ENCODE assay signal across 8 mouse cellular contexts in the genomic region with DNA sequence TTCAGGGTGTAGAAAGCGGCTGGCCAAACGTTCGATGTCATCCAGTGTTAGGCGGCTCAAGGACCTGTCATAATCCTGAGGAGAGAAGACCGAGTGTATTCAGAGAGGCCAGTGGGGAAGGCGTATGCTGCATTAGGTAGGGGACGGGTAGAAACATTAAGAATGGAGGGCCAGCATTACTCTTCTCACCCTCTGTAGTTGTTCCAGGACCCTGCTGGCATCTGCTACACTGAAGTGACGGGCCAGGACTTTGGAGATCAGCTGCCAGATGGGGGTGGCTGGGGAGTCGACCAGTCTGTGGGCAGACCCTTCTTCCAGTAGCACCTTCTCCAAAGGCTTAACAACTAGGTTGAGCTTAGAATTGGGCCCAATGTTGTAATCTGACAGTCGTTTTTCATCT. TPM values are rescaled to one million over a fixed set of nuclear protein-coding genes. Genes with fewer than 3 reads are reported as not detected.
DNase-seq lines count a peak whose midpoint lies in the region; ATAC-seq and TF ChIP-seq lines count a peak whose summit lies in the region.

No protein-coding gene starts in this region.

- WGBS in limb, embryonic 15.5 days = 67% methylated on average over 10 of the region's 10 CpGs
- WGBS in stomach, embryonic 16.5 days = 53% methylated on average over 10 of the region's 10 CpGs

- TF ChIP-seq POLR2A in testis, adult 2 months (IDR thresholded peaks at IDR 0.05; ENCODE audit: control insufficient read depth, low read depth, low read length) = no peak

- peak overlapping the region; percentile 68 for H3K9ac ChIP-seq in limb, embryonic 15.5 days
- peak overlapping the region; percentile 84 for H3K9ac ChIP-seq in stomach, embryonic 16.5 days (ENCODE audit: low read length)

- DNase-seq in frontal cortex, postnatal 36 days (ENCODE audit: low spot score in 2 of 2) = no peak
- DNase-seq in testis, postnatal 10 days (ENCODE audit: low spot score) = no peak
- no peak for DNase-seq in adrenal gland, adult 18-20 months (ENCODE audit: low spot score in 2 of 2)
- DNase-seq in kidney, postnatal 14 days = no peak

- no peaks in the 10 kb centered on the region for H3K9me3 ChIP-seq in limb, embryonic 15.5 days
- H3K9me3 ChIP-seq in stomach, embryonic 16.5 days (replicated peaks; ENCODE audit: control insufficient read depth, low read length) = no peaks in the 10 kb centered on the region

- H3K27me3 ChIP-seq in testis, adult 2 months (ENCODE audit: control insufficient read depth, insufficient read depth, low read length) = no peaks in the 10 kb centered on the region
- H3K27me3 ChIP-seq in limb, embryonic 15.5 days = no peaks in the 10 kb centered on the region
- no peaks in the 10 kb centered on the region for H3K27me3 ChIP-seq in stomach, embryonic 16.5 days (ENCODE audit: control insufficient read depth, insufficient read depth, low read length)

- peak overlapping the region; percentile 79 for H3K4me3 ChIP-seq in testis, adult 2 months (ENCODE audit: control insufficient read depth, low read depth, low read length)
- H3K4me3 ChIP-seq in limb, embryonic 15.5 days = peak overlapping the region; percentile 57
- H3K4me3 ChIP-seq in stomach, embryonic 16.5 days (replicated peaks; ENCODE audit: low read length) = peak overlapping the region; percentile 68

- ATAC-seq in frontal cortex, adult (ENCODE audit: low TSS enrichment) = peak; percentile 1; the same call in 1 of the 2 replicates
- ATAC-seq in limb, embryonic 15.5 days (ENCODE audit: insufficient number of reproducible peaks, low FRiP score, low TSS enrichment, low read depth) = no peak
- ATAC-seq in stomach, embryonic 16.5 days (ENCODE audit: insufficient read depth, low FRiP score) = no peak

- peak overlapping the region; percentile 89 for H3K27ac ChIP-seq in testis, adult 2 months (ENCODE audit: control insufficient read depth, insufficient read depth, low read depth, low read length)
- H3K27ac ChIP-seq in limb, embryonic 15.5 days = peak overlapping the region; percentile 78; the same call in 1 of the 2 replicates
- H3K27ac ChIP-seq in stomach, embryonic 16.5 days (ENCODE audit: low read length) = no peak overlapping the region

- peaks cover 7% of the 10 kb centered on the region for H3K4me1 ChIP-seq in testis, adult 2 months (ENCODE audit: control insufficient read depth, insufficient read depth, low read length)
- H3K4me1 ChIP-seq in limb, embryonic 15.5 days = peaks cover 6% of the 10 kb centered on the region; the same call in 1 of the 2 replicates
- peaks cover 9% of the 10 kb centered on the region; the same call in 1 of the 2 replicates for H3K4me1 ChIP-seq in stomach, embryonic 16.5 days (ENCODE audit: control insufficient read depth, insufficient read depth, low read length)

- peak overlapping the region; percentile 52 for H3K4me2 ChIP-seq in limb, embryonic 15.5 days
- peak overlapping the region; percentile 67 for H3K4me2 ChIP-seq in stomach, embryonic 16.5 days (ENCODE audit: low read depth, low read length)

- H3K36me3 ChIP-seq in testis, adult 2 months (ENCODE audit: control insufficient read depth, insufficient read depth, low read length) = no peaks in the 10 kb centered on the region
- H3K36me3 ChIP-seq in limb, embryonic 15.5 days = peaks cover 19% of the 10 kb centered on the region
- 0 out of 2 replicates have a peak, but pooled peaks cover 9% of the 10 kb centered on the region for H3K36me3 ChIP-seq in stomach, embryonic 16.5 days (ENCODE audit: control insufficient read depth, insufficient read depth, low read length)

- TF ChIP-seq CTCF in testis, adult 2 months (IDR thresholded peaks at IDR 0.05; ENCODE audit: control insufficient read depth, insufficient read depth, insufficient replicate concordance, low read depth, low read length) = no peak

RNA-seq across cellular contexts. Expression of a gene that starts 5.5 kb away (rescaled TPM):
- polyA plus RNA-seq in testis, adult 2 months (2012; rRNA removed) = 11.5 and 13.2 TPM in 2 replicates
- 72.6 and 75.4 TPM in 2 replicates for polyA plus RNA-seq in limb, embryonic 15.5 days (2015; fragmentation: Nextera tagmentation; extraction: Ambion mirVana)
- polyA plus RNA-seq in stomach, embryonic 16.5 days (2015; fragmentation: Nextera tagmentation; extraction: Ambion mirVana) = 67.0 and 72.8 TPM in 2 replicates
- total RNA-seq in adrenal gland, adult 18-20 months (2021) = 10 to 100 TPM; 61.4 to 63.9 TPM

RNA-seq across cellular contexts. Expression of a gene that starts 5.6 kb away (rescaled TPM):
- polyA plus RNA-seq in testis, adult 2 months (2012; rRNA removed) = 6.2 and 9.0 TPM in 2 replicates
- 21.9 and 22.6 TPM in 2 replicates for polyA plus RNA-seq in limb, embryonic 15.5 days (2015; fragmentation: Nextera tagmentation; extraction: Ambion mirVana)
- 18.6 and 21.4 TPM in 2 replicates for polyA plus RNA-seq in stomach, embryonic 16.5 days (2015; fragmentation: Nextera tagmentation; extraction: Ambion mirVana)
- 10 to 100 TPM; 19.0 to 20.5 TPM for total RNA-seq in adrenal gland, adult 18-20 months (2021)

RNA-seq across cellular contexts. Expression of a gene that starts 14.1 kb away (rescaled TPM):
- 7.0 and 7.3 TPM in 2 replicates for polyA plus RNA-seq in testis, adult 2 months (2012; rRNA removed)
- 89.8 and 90.3 TPM in 2 replicates for polyA plus RNA-seq in limb, embryonic 15.5 days (2015; fragmentation: Nextera tagmentation; extraction: Ambion mirVana)
- polyA plus RNA-seq in stomach, embryonic 16.5 days (2015; fragmentation: Nextera tagmentation; extraction: Ambion mirVana) = 94.3 and 105 TPM in 2 replicates
- 10 to 100 TPM; 43.2 to 53.2 TPM for total RNA-seq in adrenal gland, adult 18-20 months (2021)

RNA-seq across cellular contexts. Expression of a gene that starts 25.6 kb away (rescaled TPM):
- 5.6 and 6.5 TPM in 2 replicates for polyA plus RNA-seq in testis, adult 2 months (2012; rRNA removed)
- 43.8 and 47.4 TPM in 2 replicates for polyA plus RNA-seq in limb, embryonic 15.5 days (2015; fragmentation: Nextera tagmentation; extraction: Ambion mirVana)
- polyA plus RNA-seq in stomach, embryonic 16.5 days (2015; fragmentation: Nextera tagmentation; extraction: Ambion mirVana) = 36.2 and 40.4 TPM in 2 replicates
- 10 to 100 TPM; 26.7 to 27.1 TPM for total RNA-seq in adrenal gland, adult 18-20 months (2021)

RNA-seq across cellular contexts. Expression of a gene that starts 25.6 kb away (rescaled TPM):
- 2.1 and 2.9 TPM in 2 replicates for polyA plus RNA-seq in testis, adult 2 months (2012; rRNA removed)
- polyA plus RNA-seq in limb, embryonic 15.5 days (2015; fragmentation: Nextera tagmentation; extraction: Ambion mirVana) = 20.1 and 21.3 TPM in 2 replicates
- polyA plus RNA-seq in stomach, embryonic 16.5 days (2015; fragmentation: Nextera tagmentation; extraction: Ambion mirVana) = 22.8 and 24.4 TPM in 2 replicates
- total RNA-seq in adrenal gland, adult 18-20 months (2021) = 10 to 100 TPM; 56.8 to 63.6 TPM

Comparison
In these comparisons a context has a peak if more than half of its experiments do, and no peak if none do; other contexts are left out.
1. RNA of a gene that starts 14.1 kb away (polyA plus RNA-seq): 94.3 to 105 TPM in stomach, embryonic 16.5 days and 89.8 to 90.3 TPM in limb, embryonic 15.5 days; 7.0 to 7.3 TPM in testis, adult 2 months; every median in the first group is over 10 times any median in the second.
2. Peak in every context shown above with its lines, with median percentiles within 50 percentile points of each other: H3K4me3 ChIP-seq.